Mouse (Mus musculus) lung, adult 2 months (tissue): ENCODE measurements around the gene Bhlhe23. TPM values are rescaled to one million over a fixed set of nuclear protein-coding genes. Genes with fewer than 3 reads are reported as not detected.

Experiments
- DNase-seq: peaks from one replicate; pipeline ENCODE4 v3.0.0; 2022
- H3K4me1 ChIP-seq: fragments of 200-500 bp; 2 replicates; pipeline ENCODE4 v1.6.1; 2011; ENCODE audit warnings: low read length; ENCODE audit not compliant: control insufficient read depth, insufficient read depth
- H3K4me3 ChIP-seq: fragments of 200-500 bp; replicated peaks from 2 replicates; pipeline ENCODE3; 2011; ENCODE audit warnings: low read depth, mild to moderate bottlenecking, control low read depth, low read length; ENCODE audit errors: extremely low read depth
- CTCF ChIP-seq: fragments of 200-500 bp; IDR thresholded peaks from 2 replicates; pipeline ENCODE4 v1.5.1; 2011; ENCODE audit warnings: mild to moderate bottlenecking, low read length, control low read depth; ENCODE audit not compliant: insufficient read depth
- POLR2A ChIP-seq: fragments of 200-500 bp; IDR thresholded peaks from 2 replicates; pipeline ENCODE4 v1.6.1; 2011; ENCODE audit warnings: low read depth, mild to moderate bottlenecking, control low read depth, low read length, borderline replicate concordance; ENCODE audit errors: extremely low read depth
- WGBS: fragments of 180-500 bp; shearing (Covaris S2); methylation state at CpG from one replicate; pipeline ENCODE4 v1.1.7; 2018; 5-methylcytosine and 5-hydroxymethylcytosine counted together
- polyA plus RNA-seq: library from polyadenylated mRNA; depleted of rRNA; stranded (reverse); fragments of >200 nt; gene quantifications from 2 replicates; pipeline ENCODE4 v1.2.3, GENCODE M21; 2012

Bhlhe23 gene
- polyA plus RNA-seq, 1 experiment: not detected

DNA sequence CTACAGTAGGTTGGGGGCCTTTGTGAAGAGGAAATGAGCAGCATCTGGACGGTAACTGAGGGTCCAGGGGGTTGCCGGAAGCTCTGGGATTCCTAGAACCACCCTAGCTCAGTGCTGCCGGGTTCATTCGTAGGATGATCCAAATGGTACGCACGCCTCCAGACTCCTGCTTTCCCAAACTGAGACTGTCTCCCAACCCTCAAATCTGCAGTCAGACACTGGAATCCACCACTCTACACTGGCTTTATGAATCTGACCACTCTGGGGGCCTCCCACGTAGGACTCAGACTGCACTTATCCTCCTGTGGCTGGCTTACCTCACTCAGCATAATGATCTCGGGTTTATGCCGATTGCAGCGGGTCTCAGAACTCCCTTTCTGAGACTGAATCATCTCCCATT is 32.8 kb upstream of the Bhlhe23 start:
- TF ChIP-seq POLR2A: no peak
- TF ChIP-seq CTCF: no peak
- Histone ChIP-seq H3K4me3 (no peak overlapping the region), H3K4me1 (no peaks in the 10 kb centered on the region)
- WGBS: 69% methylated on average over 10 of the region's 10 CpGs
- DNase-seq: no peak

DNA sequence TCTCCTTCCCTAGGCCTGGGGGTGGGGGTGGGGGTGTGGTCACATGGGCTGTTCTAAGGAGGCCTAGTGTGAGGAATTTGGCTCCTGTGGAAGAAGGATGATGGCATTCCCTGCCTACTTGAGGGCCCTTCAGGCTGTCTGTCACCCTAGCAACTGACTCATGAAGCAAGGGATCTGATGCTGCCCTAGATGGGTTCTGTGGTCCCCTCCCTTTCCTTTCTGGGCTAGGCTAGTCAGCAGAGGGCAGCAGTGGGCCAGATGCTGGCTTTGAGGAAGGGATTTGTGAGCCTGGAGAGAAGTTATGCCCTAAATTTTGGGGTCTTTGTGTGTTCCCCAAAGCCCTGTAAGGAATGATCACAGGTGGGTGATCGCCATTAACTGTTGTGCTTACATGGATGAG is 29.3 kb upstream of the Bhlhe23 start:
- no peaks in the 10 kb centered on the region for H3K4me1 ChIP-seq
- 56% methylated on average over 1 of the region's 1 CpGs for WGBS
- DNase-seq: no peak
- TF ChIP-seq POLR2A (no peak), CTCF (no peak)
- no peak overlapping the region for H3K4me3 ChIP-seq

DNA sequence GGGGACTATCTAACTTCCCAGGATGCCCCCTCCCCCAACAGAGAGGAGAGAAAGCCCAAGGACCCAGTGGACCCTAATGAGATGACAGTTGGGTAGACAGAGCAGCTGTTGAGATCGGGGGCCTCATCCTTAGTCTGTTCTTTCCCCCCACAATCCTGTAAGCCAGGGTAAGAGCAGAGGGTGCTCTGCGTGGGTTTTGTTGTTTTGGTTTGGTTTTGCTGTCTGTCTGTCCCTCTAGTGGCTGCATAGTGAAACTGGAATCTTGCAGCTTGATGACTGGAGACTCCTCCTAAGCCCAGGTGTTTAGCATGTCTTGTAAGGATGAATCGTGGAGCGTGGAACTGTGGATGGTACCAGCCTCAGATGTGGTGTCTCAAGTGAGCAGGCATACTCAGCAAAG is 19.3 kb upstream of the Bhlhe23 start:
- TF ChIP-seq CTCF (no peak), POLR2A (no peak)
- Histone ChIP-seq H3K4me1 (no peaks in the 10 kb centered on the region), H3K4me3 (no peak overlapping the region)
- 53% methylated on average over 4 of the region's 4 CpGs for WGBS
- DNase-seq: no peak

DNA sequence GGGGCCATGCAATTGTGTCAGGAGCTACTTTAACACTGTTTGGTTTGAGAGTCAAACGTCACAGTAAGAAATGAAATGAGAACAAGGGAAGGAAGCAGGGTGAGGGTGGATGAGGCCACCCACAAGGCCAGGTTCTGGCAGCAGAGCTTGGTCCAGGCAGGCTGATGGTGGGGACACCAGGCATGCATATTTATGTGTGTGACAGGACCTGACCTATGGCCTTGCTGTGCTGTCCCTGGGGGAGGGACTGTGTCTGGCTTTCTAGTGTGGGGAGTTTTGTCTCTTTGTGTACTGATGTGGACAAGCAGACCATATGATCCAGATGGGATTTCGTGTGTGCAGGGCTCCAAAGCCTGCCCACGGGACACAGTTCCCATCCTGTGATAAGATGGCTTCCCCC is 18.9 kb upstream of the Bhlhe23 start:
- no peak for DNase-seq
- no peak overlapping the region for H3K4me3 ChIP-seq
- TF ChIP-seq CTCF: no peak
- TF ChIP-seq POLR2A: no peak
- H3K4me1 ChIP-seq: no peaks in the 10 kb centered on the region
- whole genome bisulfite sequencing: 26% methylated on average over 3 of the region's 3 CpGs

DNA sequence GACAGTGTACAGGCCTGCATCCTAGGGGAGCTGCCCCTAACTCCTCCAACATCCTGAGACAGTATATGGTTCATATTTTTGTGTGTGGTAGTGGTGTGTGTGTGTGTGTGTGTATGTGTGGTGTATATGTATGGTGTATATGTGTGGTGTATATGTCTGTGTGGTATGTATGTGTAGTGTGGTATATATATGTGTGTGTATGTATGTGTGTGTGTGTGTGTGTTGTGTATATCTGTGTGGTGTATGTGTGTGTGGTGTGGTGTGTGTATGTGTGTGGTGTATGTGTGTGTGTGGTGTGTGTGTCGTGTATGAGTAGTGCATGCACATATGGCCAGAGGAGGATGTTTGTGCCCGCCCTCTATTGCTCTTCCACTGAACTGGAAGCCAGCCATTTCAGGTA is 17.7 kb upstream of the Bhlhe23 start:
- 81% methylated on average over 2 of the region's 2 CpGs for WGBS
- H3K4me3 ChIP-seq: no peak overlapping the region
- TF ChIP-seq CTCF (no peak), POLR2A (no peak)
- no peak for DNase-seq
- no peaks in the 10 kb centered on the region for H3K4me1 ChIP-seq

DNA sequence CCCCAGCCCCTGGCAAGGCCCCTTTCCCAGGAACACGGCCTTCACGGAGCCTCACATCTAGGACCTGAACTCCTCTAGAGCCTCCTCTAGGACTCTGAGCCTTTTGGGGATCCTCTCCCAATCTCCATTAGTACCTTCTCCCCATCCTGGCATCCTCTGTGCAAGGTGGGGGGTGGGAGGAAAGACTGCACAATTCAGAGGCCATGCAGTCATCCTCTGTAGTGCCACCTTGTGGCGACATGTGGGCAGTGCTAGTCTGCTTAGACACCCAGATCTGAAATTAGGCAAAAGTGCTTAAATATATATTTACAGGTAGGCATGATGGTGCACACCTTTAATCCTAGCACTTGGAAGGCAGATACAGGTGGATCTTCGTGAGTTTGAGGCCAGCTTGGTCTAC is 15.0 kb upstream of the Bhlhe23 start:
- Histone ChIP-seq H3K4me3 (no peak overlapping the region), H3K4me1 (no peaks in the 10 kb centered on the region)
- peak; percentile 19 for DNase-seq
- WGBS: 46% methylated on average over 4 of the region's 4 CpGs
- no peak for TF ChIP-seq POLR2A
- TF ChIP-seq CTCF: peak; percentile 79

DNA sequence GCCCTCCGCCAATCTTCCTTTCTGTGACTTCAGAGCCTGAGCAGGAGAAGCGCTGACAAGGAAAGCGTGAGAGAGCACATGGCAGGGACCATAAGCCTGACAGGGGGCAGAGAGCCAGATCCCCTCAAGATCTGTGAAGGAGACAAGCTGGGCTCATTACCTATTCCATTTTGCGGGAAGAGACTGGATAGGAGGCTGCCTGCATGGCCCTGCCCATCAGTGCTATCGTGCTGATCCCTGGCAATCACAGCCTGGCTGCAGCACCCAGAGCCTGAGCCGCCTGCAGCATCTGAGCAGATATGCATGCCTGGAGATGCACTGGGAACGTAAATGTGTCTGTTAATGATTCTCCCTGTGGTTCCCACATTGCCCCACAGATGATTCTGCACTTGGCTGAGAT is 12.1 kb upstream of the Bhlhe23 start:
- no peaks in the 10 kb centered on the region for H3K4me1 ChIP-seq
- no peak for TF ChIP-seq POLR2A
- no peak for TF ChIP-seq CTCF
- 12% methylated on average over 7 of the region's 7 CpGs for WGBS
- DNase-seq: no peak
- no peak overlapping the region for H3K4me3 ChIP-seq

DNA sequence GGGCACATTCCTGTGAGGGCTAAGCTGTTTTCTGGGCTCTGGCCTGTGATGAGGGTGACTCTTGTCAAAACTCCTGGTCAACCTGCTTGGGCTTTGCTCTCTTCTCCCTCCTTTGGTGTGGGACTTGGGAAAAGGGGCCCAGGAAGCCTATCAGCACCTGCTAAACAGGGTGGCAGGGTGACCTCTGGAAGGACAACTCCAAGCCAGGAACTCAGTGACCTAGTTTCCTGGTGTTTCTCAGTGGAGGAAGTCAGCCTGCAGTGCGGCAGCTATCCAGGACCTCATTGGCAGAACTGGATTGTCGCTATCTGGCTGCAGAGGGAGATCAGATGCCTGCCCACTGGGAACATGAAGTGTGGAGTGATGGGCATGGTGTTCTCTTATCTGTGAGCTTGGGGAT is 11.7 kb upstream of the Bhlhe23 start:
- TF ChIP-seq POLR2A (no peak), CTCF (no peak)
- Histone ChIP-seq H3K4me3 (no peak overlapping the region), H3K4me1 (no peaks in the 10 kb centered on the region)
- no peak for DNase-seq
- WGBS: 10% methylated on average over 2 of the region's 2 CpGs

DNA sequence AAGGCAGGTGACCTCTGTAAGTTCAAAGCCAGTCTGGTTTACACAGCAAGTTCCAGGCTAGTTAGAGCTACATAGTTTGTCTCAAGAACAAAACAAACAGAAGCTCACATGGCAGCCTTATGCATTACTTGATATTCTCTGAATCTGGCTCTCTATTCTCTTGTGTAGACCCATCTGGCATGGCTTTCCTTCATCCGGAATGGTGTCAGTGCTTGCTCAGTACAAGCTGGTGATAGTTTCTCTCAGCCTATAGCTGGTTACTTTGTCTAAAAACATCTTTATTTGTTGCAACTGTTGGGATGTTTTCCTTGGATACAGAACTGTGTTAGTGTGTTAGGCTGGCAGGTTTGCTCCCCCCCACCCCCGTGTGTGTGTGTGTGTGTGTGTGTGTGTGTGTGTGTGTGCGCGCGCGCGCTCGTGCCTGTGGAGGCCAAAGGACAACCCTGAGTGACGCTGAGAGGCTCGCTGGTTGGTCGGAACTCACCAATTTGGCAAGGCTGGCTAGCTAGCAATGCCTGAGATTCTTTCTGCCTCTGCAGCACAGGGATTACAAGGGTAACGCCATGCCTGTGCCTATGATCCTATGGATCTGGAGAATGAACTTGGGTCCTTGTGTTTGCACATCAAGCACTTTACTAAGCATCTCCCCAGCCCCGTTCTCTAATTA is 11.0 kb upstream of the Bhlhe23 start:
- no peak overlapping the region for H3K4me3 ChIP-seq
- TF ChIP-seq POLR2A: no peak
- TF ChIP-seq CTCF: no peak
- H3K4me1 ChIP-seq: no peaks in the 10 kb centered on the region
- DNase-seq: no peak
- WGBS: 69% methylated on average over 13 of the region's 13 CpGs

DNA sequence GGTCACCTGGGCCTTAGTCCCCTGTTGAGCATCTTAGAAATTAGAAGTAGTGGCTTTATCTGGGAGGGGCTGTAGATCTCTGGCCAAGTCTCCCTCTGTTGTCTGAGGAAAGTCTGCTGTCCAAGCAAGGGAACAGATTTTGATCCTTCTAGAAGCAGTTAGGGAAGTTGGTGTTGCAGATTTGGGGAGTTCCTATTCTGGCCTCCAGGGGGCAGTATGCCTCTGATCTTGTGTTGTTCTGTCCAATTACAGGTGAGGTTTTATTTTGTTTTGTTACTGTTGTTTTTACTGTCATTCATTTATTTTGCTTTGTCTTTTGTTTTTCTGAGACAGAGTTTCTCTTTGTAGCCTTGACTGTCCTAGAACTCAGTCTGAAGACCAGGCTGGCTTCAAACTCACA is 10.0 kb upstream of the Bhlhe23 start:
- peak; percentile 20 for DNase-seq

DNA sequence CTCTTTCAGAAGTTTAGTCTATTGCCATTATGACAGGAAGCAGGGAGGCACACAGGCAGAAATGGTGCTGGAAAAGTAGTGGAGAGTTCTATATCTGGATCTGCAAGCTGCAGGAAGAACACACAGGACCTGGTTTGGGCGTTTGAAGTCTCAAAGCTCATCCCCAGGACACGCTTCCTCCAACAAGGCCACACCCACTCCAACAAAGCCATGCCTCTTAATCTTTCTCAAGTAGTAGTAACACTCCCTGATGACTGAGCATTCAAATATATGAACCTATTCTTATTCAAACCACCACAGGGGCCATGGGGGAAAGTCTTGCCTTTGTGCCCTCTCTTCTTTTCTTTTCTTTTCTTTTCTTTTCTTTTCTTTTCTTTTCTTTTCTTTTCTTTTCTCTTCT is 3.6 kb upstream of the Bhlhe23 start:
- H3K4me1 ChIP-seq: no peaks in the 10 kb centered on the region
- H3K4me3 ChIP-seq: no peak overlapping the region
- no peak for DNase-seq
- 6% methylated on average over 2 of the region's 2 CpGs for WGBS
- TF ChIP-seq POLR2A (no peak), CTCF (no peak)

More for the DNA sequence above, 10.0 kb upstream of the Bhlhe23 start:
- TF ChIP-seq CTCF (peak; percentile 37; the same call in 1 of the 2 replicates), POLR2A (no peak)
- Histone ChIP-seq H3K4me3 (no peak overlapping the region), H3K4me1 (no peaks in the 10 kb centered on the region)
